Mouse (Mus musculus): ENCODE measurements around the gene Phyh.
A peak's percentile ranks its signal among the peaks of the same experiment; 100 is the strongest.
"Not testable (repeated sequence)": the region's sequence is repeated elsewhere in the genome, so short reads cannot be mapped to it uniquely, and the experiment has no call there.

The Phyh gene

GRCm38 (mm10) chr2:4917326-4918021 lies 1.3 kb upstream of the Phyh start:
- peak; percentile 62 to 68 for DNase-seq (ENCODE audit: low spot score in 2 of 2)

DNA sequence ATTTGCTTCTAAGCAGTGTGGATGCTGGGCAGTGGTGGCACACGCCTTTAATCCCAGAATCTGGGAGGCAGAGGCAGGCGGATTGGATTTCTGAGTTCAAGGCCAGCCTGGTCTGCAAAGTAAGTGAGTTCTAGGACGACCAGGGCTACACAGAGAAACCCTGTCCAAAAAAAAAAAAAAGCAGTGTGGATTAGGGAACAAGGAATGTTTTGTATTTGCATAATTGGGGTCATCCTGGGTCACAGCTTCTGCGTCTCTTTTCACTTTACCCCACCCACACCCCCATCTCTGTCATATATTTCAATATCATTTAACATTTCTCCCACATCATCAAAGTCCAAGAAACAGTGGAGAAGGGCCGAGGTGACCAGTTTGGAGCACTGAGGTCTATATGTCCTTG lies 2.2 kb downstream of the Phyh start:
- DNase-seq (ENCODE audit: low spot score in 2 of 2): no peak

- DNase-seq (ENCODE audit: low spot score in 2 of 2): no peak
Observed at GRCm38 (mm10) chr2:4922476-4923164, 3.8 kb downstream of the Phyh start.

DNA sequence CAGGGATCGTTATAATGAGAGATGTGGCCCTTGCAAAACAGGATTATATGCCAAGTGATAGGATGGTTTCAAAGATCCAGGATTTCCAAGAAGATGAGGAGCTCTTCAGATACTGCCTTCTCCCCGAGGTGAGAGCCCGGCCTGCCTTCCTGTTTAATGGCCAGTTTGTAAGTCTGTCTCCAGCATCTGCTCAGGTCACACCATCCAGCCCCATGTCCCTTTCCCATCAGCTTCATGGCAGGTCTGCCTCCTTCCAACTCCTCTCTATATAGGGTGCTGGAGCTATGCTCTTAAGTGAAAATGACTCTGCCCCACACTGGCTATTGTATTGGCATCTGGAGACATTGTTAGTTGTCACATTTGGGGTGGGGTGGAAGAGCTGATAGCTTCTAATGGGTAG lies 8.6 kb downstream of the Phyh start:
- no peak for DNase-seq (ENCODE audit: low spot score in 2 of 2)

- no peak for DNase-seq (ENCODE audit: low spot score in 2 of 2)
Observed at GRCm38 (mm10) chr2:4929230-4929629, 10.4 kb downstream of the Phyh start.

GRCm38 (mm10) chr2:4934516-4934915 lies 15.7 kb downstream of the Phyh start:
- DNase-seq (ENCODE audit: low spot score in 2 of 2): no peak

DNA sequence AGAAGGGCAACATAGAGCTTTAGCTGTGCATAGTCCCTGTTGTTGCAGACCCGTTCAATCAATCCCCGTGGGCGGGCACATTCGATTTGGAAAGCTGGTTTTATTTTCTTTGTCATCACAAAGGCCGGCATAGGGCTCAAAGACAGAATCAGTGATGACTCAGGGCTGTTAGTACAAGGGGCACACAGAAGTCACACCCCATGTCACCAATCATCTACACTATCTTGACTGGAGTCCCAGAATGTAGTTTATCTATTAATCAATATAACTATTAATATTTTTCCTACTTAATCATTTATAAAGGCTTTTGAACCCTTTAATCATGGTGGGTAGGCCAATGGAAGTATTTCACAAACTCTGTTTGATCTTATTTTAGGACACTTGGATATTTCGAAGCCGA lies 19.1 kb downstream of the Phyh start:
- no peak for DNase-seq (ENCODE audit: low spot score in 2 of 2)

DNA sequence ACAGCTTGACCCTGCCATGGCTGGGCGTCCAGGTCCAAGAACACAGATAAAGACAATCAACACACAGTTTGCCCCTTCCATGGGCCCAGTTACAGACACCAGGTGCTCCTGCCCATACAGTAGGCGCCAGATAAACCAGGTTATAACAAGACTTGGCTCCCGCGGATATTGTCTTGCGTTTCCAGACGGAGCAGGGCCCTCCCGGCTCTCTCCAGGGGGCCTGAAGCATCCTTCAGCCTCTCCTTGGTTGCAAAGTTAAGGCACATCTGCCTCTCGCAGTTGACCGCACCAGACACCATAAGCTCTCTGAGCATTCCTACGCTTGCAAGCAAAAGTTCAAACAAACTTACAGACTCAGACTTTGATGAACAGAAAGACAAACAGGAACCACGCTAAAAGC lies 22.0 kb downstream of the Phyh start:
- no peak for DNase-seq (ENCODE audit: low spot score in 2 of 2)

- DNase-seq (ENCODE audit: low spot score in 2 of 2): not testable (repeated sequence)
Observed at GRCm38 (mm10) chr2:4949691-4950090, 30.9 kb downstream of the Phyh start.

- no peak for DNase-seq (ENCODE audit: low spot score in 2 of 2)
Observed at GRCm38 (mm10) chr2:4950986-4951385, 32.2 kb downstream of the Phyh start.

GRCm38 (mm10) chr2:4954216-4954760 lies 35.5 kb downstream of the Phyh start:
- DNase-seq (ENCODE audit: low spot score in 2 of 2): no peak

DNA sequence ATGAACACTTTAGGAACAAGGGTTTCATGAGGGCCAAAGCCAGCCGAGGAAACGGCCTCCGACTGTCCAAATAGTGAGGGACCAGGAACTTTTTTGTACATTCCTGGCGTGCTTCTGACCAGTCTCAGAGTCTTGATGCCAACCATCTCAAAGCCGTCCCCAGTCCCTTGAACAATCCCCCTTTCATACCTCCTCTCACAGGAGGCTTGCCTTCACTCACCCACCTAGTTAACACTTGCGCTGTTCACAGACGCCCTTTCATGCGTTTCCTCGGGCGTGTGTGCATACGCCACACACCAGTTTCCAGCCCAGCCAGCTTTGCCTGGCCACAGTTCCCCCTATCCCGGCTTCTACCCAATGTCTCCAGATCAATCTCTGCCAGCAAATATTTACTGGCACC lies 39.2 kb downstream of the Phyh start:
- no peak for DNase-seq (ENCODE audit: low spot score in 2 of 2)

- no peak for DNase-seq (ENCODE audit: low spot score in 2 of 2)
Observed at GRCm38 (mm10) chr2:4967806-4968205, 49.0 kb downstream of the Phyh start.

DNA sequence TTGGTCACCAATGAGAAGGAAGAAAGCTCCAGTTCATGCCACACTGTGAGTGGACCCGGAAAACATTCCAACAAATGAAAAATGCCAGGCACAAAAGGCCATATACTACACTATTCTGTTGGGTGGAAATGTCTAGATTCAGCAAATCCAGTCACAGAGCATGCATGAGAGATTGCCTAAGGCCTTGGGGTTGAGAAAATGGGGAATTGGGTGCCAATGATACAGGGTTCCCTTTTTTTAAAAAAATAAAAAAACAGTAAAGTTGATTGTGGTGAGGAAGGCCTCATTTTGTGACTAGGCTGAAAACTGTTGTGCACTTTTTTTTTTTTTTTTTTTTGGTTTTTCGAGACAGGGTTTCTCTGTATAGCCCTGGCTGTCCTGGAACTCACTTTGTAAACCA lies 50.3 kb downstream of the Phyh start:
- DNase-seq (ENCODE audit: low spot score in 2 of 2): no peak

DNA sequence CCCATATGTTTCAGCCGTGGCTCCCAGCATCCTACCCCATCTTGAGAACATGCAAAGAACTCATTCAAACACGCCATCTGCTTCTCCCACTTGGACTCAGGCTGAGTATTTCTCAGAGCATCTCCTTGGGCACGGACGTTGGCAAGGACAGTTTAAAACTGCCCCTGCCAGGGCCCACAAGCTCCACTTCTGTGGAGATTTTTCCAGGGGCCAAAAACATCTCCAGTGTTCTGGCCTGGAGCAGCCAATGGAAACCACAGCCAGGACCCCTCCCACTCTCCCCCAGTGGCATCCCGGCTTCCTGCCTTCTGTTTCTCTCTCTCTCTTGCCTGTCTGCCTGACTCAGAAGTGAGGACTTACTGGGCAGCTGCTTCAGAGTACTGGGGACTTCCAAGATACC lies 57.0 kb downstream of the Phyh start, which contains the start of gene Ucma:
Gene Ucma, plus strand, starts transcription at position 316 of the 400 bp plus-strand sequence.
- no peak for DNase-seq (ENCODE audit: low spot score in 2 of 2)

DNA sequence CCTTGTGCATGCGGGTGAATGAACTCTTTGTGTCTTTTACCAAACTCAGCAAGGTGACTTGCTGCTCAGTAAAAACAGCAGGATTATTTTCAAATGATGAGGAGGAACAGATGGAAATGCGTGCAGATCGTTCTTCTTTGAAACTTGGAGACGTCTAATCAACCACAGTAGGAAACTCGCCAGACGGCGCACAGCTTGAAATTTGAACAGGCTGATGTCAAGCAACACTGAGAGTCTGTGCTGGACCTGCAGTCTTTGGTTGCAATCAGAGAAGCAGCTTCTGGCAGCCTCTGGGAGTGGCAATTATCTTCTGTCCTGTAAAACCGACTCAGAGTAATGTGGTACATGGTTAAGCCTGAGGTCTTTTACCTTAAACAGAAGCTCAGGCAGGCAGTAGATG lies 59.3 kb downstream of the Phyh start:
- DNase-seq (ENCODE audit: low spot score in 2 of 2): no peak

GRCm38 (mm10) chr2:4983987-4984386 lies 65.2 kb downstream of the Phyh start:
- DNase-seq (ENCODE audit: low spot score in 2 of 2): no peak

- no peak for DNase-seq (ENCODE audit: low spot score in 2 of 2)
Observed at GRCm38 (mm10) chr2:4985000-4985399, 66.2 kb downstream of the Phyh start.

DNA sequence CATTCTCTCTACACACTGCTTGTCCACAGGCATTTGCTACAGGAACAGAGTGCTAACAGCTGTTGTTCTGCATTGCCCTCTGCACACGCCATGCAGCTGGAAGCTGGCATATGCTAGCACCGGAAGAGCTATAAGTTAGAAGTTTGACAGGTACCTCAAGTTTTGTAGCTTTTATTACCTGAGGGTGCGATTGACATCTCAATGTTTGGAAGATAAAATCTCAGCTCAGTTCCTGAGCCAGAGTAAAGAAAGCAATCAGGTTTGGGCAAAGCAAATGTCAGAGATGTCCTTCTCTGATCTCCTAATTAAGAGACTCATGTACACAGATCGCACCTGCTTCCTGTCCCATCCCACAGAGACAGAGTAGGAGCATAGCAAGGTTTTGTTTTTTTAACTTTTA lies 68.0 kb downstream of the Phyh start:
- no peak for DNase-seq (ENCODE audit: low spot score in 2 of 2)

- DNase-seq (ENCODE audit: low spot score in 2 of 2): no peak
Observed at GRCm38 (mm10) chr2:4987388-4988180, 68.8 kb downstream of the Phyh start.
